Mouse (Mus musculus): ENCODE measurements around the gene Pappa2.

Gene Pappa2

DNA sequence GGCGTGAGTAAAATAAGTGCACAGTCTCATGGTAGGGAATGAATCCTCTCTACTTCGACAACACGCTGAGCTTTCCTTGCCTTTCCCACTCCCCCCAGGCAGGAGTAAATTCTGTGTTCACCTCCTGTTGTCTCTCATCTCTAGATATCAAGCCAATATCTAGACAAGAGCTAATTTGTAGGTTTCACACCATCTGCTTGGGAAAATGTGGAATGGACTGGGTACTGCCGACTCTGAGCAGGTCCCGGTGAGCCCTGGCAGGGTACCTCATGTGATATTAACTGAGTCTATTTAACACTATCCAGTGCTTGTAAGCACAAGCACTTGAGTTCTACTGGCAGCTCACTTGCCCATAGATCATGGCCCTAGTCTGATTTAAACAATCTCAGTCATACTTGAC is 64.7 kb downstream of the Pappa2 start:
- no peak for DNase-seq (ENCODE audit: extremely low spot score, low read depth, low spot score)

- no peak for DNase-seq (ENCODE audit: extremely low spot score, low read depth, low spot score)
Measured at GRCm38 (mm10) chr1:158910661-158911060, 69.6 kb downstream of the Pappa2 start.

DNA sequence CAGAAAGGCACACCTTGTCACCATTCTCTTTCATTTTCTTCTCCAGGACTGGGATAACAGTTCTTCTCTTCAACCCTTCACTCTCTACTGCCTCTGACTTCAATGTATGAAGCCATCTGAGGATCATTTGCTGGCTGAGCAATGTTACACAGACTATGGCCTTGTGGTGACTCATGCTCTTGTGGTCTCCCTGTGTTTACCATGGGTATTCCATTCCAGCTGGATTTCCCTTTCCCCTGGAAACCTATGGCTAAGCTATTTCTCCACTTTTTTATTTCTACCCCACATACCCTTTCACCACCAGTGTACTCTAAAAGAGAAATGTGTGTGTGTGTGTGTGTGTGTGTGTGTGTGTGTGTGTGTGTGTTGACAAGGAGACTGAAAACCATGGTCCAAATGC is 83.0 kb downstream of the Pappa2 start:
- no peak for DNase-seq (ENCODE audit: extremely low spot score, low read depth, low spot score)

GRCm38 (mm10) chr1:158894441-158894840 is 85.8 kb downstream of the Pappa2 start:
- DNase-seq (ENCODE audit: extremely low spot score, low read depth, low spot score) = no peak

GRCm38 (mm10) chr1:158875487-158875886 is 104.8 kb downstream of the Pappa2 start:
- no peak for DNase-seq (ENCODE audit: extremely low spot score, low read depth, low spot score)

- no peak for DNase-seq (ENCODE audit: extremely low spot score, low read depth, low spot score)
Measured at GRCm38 (mm10) chr1:158874552-158875077, 105.7 kb downstream of the Pappa2 start.

DNA sequence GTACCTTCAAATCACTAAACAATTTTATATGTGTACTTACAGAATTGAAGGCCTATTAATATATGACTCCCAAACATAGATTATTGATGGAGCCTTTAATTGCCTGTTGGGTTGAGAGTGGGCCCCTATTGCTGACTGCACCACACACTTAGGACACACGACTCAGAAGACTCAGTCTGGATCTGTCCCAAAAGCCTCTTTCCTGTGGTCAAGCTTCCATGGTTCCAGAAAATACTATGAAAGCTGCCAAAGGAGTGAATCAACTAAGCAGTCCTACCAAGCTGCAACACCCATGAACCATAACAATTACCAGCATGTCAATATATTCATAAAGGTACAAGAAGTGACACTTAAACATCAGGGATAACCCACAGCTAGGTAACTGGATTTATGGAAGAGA is 106.7 kb downstream of the Pappa2 start:
- no peak for DNase-seq (ENCODE audit: extremely low spot score, low read depth, low spot score)

GRCm38 (mm10) chr1:158871401-158871800 is 108.9 kb downstream of the Pappa2 start:
- DNase-seq (ENCODE audit: extremely low spot score, low read depth, low spot score) = no peak

DNA sequence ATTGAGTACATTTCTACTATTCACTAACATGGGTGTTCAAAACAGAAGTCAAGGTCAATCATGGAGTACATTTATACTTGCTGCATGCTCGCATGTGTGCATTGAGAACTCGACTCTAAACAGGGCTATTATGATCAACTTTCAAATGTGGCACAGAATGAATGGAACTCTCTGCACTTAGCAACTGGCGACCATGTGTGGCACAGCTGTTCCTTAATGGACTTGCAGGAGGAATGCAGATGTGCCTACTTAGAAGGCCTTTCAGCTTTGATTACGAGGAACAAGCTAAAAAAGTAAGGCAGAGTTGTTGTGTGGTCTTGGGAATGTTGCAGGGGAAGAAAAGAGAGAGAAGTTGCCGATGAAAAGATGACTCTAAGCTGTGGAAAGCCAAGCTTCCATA is 120.1 kb downstream of the Pappa2 start:
- DNase-seq (ENCODE audit: extremely low spot score, low read depth, low spot score) = peak; percentile 44

GRCm38 (mm10) chr1:158853936-158854882 is 126.1 kb downstream of the Pappa2 start:
- no peak for DNase-seq (ENCODE audit: extremely low spot score, low read depth, low spot score)

DNA sequence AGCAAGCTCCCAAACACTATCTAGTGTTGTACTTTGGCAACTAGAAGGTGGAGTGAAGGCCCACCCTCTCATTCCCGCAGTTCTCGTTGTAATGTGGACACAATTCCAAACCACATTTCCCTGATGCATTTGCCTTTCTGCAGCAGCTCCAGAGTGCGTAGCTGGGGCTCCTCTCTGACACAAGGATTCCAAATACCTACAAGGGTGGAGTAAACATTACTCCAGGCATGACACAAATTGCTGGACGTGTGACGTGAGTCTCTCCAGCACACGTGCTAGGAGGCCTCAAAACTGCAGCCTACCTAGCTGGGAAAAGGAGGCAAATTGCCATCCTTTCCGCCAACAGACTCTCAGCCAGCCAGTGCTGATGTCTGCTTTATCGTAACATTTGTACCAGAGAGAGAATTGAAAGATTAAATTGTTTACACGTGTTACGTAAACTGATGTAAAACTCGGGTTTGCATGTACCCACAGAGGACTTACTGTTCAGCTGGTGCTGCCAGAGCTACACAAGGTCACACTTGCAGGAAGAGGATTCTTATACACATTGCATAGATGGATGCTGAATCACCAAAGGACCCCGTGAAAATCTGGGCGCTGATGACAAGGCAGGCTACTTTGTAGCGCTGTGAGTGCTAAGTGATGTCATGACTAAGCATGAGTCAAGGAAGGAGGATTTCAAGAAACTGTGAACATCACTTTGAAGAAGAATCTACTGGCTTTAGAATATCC is 127.3 kb downstream of the Pappa2 start:
- DNase-seq (ENCODE audit: extremely low spot score, low read depth, low spot score) = no peak

DNA sequence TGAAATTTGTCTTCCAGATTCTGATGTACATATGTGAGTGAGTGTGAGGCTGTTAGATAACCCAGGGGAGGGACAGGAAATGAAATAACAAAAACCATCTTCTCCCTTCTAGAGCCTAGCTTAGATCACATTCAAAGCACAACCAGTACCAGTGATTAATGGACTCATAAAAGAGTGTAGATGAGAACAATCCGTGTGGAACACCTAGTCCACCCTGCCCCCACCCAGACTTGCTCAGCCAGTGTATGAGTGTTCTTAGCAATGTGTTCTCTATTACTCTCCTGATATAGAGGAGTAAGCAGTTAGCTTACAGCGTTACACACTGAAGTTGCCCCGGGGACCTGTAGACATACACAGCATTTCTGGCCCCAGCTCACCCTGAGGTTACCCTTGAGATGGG is 129.8 kb downstream of the Pappa2 start:
- no peak for DNase-seq (ENCODE audit: extremely low spot score, low read depth, low spot score)

DNA sequence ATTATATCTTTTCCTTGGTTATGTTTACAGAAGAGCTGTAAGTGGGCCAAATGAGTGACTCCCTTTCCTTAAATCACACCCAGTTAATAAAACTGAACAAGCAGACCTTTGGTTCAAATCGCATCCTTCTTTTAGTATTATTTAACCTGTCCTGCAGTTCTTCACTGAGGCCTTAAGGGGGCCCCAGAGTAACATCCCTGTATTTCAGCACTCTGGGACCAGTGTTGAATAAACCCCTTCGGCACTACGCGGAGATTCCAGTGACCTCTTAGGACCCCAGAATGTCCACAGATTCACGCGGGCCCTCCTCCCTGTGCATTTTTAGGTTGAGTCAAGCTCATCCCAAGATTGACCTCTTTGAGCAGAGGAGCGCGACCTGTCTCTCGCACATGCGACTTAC is 135.7 kb downstream of the Pappa2 start:
- DNase-seq (ENCODE audit: extremely low spot score, low read depth, low spot score) = no peak

- no peak for DNase-seq (ENCODE audit: extremely low spot score, low read depth, low spot score)
Measured at GRCm38 (mm10) chr1:158837151-158837550, 143.1 kb downstream of the Pappa2 start.

DNA sequence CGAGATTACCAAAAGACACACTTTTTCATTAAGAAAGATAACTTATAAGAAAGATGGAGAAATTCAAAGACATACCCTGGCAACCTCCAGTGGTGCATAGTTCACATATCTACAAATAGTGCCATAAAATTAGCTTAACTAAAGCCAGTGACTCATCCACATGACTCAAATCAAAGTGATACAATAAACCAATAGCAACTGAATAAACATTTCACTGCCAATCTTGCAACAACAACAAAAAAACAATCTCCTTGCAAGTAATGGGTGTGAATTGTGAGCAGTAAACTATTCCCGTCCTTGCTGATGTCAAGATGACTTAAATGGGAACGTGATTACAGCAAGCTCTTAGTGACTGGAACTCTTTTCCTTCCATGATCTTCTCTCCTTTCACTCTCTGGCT is 150.1 kb downstream of the Pappa2 start:
- no peak for DNase-seq (ENCODE audit: extremely low spot score, low read depth, low spot score)

DNA sequence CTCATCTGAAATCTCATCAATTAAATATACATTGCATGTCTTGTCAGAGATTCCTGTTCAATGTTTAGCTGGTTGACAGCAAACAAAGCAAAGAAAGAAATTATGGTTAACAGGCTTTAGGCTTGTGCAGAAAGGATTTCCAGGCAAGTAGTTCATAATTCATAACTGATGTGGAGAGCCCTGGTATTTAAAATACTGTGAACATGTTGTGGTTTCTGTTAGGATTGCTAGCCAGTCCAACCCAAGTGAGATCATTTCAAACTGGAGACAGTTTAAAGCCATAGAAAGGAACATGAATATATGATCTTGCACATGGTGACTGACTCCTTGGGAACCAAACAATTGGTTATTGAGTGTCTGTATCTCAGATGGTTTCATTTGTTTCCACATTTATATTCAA is 152.4 kb downstream of the Pappa2 start:
- DNase-seq (ENCODE audit: extremely low spot score, low read depth, low spot score) = no peak

DNA sequence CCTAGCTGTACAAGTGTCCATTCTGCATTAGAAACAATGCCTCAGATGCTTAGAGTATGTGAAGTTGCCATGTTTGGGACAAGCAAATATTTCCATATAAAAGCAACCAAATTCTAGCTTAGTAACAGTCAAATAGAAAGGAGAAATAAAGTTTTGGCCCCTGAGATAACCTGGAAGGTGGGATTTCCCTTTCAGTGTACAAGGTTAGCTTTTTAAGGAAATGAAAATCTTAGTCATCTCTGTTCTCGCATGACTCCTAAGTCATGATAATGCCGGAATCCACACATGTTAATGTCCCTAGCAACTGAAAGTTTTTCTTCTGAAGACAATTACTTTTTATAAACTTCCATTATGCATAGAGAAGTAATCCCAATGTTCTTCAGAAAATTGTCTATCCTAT is 160.6 kb downstream of the Pappa2 start:
- no peak for DNase-seq (ENCODE audit: extremely low spot score, low read depth, low spot score)

- DNase-seq (ENCODE audit: extremely low spot score, low read depth, low spot score) = peak; percentile 10
Measured at GRCm38 (mm10) chr1:158816479-158816878, 163.8 kb downstream of the Pappa2 start.

GRCm38 (mm10) chr1:158811887-158812286 is 168.4 kb downstream of the Pappa2 start:
- DNase-seq (ENCODE audit: extremely low spot score, low read depth, low spot score) = peak; percentile 16

DNA sequence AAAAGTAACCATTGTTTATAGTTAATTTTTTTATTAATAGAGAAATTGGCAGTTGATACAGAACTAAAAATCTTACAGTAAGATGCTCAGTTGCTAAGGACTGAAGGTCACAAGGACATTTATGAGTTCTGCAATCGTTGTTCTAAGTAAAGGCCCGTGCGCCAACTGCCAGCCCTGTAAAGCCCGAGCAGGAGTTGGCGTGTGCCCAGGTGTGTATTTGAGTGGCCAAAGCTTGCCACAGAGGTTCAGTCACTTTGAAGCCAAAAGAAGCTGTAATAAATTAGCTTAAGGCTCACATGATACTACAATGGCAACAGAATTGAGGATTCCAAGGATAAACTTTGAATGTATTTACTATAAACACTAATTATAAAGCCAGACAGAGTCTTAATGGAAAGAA is 204.8 kb downstream of the Pappa2 start:
- no peak for DNase-seq (ENCODE audit: extremely low spot score, low read depth, low spot score)

GRCm38 (mm10) chr1:158773102-158773501 is 207.2 kb downstream of the Pappa2 start:
- DNase-seq (ENCODE audit: extremely low spot score, low read depth, low spot score) = no peak

GRCm38 (mm10) chr1:158770756-158771155 is 209.5 kb downstream of the Pappa2 start:
- no peak for DNase-seq (ENCODE audit: extremely low spot score, low read depth, low spot score)
